Mouse (Mus musculus) liver, embryonic 13.5 days (tissue): ENCODE measurements at regions not wholly inside any gene's neighbourhood (a gene's known extent, or its start where the extent isn't known, plus 50 kb on each side); places are given as distances from the start of the nearest gene placed in this dataset.

Experiments
- ATAC-seq: fragments of 200-750 bp; cut with Nextera tagmentation; 2 replicates; pipeline ENCODE4 v1.8.0; 2017; ENCODE audit warnings: low read depth, mild to moderate bottlenecking, moderate number of reproducible peaks, moderate library complexity
- DNase-seq: peaks from one replicate; pipeline ENCODE4 v3.0.0; 2022
- H3K27ac ChIP-seq: fragments of 300-500 bp; sonication (generic); 2 replicates; pipeline ENCODE4 v1.5.1; 2015; ENCODE audit warnings: moderate library complexity, mild to moderate bottlenecking, inconsistent platforms
- H3K27me3 ChIP-seq: fragments of 300-500 bp; sonication (generic); 2 replicates; pipeline ENCODE4 v1.6.1; 2015; ENCODE audit warnings: mild to moderate bottlenecking, inconsistent platforms
- H3K36me3 ChIP-seq: fragments of 300-500 bp; sonication (generic); 2 replicates; pipeline ENCODE4 v1.6.1; 2015; ENCODE audit warnings: mild to moderate bottlenecking, inconsistent platforms
- H3K4me1 ChIP-seq: fragments of 300-500 bp; sonication (generic); replicated peaks from 2 replicates; pipeline ENCODE4 v1.6.1; 2015; ENCODE audit warnings: inconsistent platforms
- H3K4me2 ChIP-seq: fragments of 300-500 bp; sonication (generic); 2 replicates; pipeline ENCODE4 v1.6.1; 2015; ENCODE audit warnings: inconsistent platforms, mild to moderate bottlenecking, moderate library complexity
- H3K4me3 ChIP-seq: fragments of 300-500 bp; sonication (generic); replicated peaks from 2 replicates; pipeline ENCODE4 v1.5.1; 2015; ENCODE audit warnings: mild to moderate bottlenecking, inconsistent platforms
- H3K9ac ChIP-seq: fragments of 300-500 bp; sonication (generic); 2 replicates; pipeline ENCODE4 v1.6.1; 2015; ENCODE audit warnings: mild to moderate bottlenecking, inconsistent platforms
- H3K9me3 ChIP-seq: fragments of 300-500 bp; sonication (generic); replicated peaks from 2 replicates; pipeline ENCODE4 v1.6.1; 2016; ENCODE audit warnings: inconsistent platforms
- WGBS: fragments of 180-500 bp; shearing (Covaris S2); methylation state at CpG from one replicate; pipeline ENCODE4 v1.1.7; 2015; ENCODE audit not compliant: insufficient replicate concordance; 5-methylcytosine and 5-hydroxymethylcytosine counted together

DNA sequence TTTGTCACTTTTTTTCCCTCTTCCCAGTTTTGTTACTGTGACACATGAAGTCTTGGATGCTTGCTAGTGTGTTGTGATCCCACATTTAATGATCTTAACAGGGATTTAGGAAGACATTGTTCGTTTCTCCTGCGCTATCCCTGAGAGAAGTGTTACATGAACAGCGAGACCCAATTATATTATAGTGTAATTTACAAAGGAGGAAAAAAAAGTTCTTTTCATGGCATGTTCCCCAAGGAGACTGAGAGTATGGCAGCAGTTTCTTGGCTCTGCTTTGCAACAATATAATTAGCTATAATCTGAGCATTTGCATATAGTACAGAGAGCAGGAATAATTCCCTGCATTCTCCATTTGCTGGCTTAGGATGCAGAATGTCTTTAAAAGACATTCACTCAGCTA lies 168.6 kb downstream of the Insc start:
- no peaks in the 10 kb centered on the region for H3K9me3 ChIP-seq
- H3K9ac ChIP-seq: no peak overlapping the region
- 68% methylated on average over 3 of the region's 3 CpGs for WGBS
- H3K36me3 ChIP-seq: no peaks in the 10 kb centered on the region
- no peaks in the 10 kb centered on the region for H3K27me3 ChIP-seq
- no peak overlapping the region for H3K27ac ChIP-seq
- ATAC-seq (no peak), DNase-seq (no peak)
- no peak overlapping the region for H3K4me3 ChIP-seq
- no peaks in the 10 kb centered on the region for H3K4me1 ChIP-seq
- no peak overlapping the region for H3K4me2 ChIP-seq

DNA sequence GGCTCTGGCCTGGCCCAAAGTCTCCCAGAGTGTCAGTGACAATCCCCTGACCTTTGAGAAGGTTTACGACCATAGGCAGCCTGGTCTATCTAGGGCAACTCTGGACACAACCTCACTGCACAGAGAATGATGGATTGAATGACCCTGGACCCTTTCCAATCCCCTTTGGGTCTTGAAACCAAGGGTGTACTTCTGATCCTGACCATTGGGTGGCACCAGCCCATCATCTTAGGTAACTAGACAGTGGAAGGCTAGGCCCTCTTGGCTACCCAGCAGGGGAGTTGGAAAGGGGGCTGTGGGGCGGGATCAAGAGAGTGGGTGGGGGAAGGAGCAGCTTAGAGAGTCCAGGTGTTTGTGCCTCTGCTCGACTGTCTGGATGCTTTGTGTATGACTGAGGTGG lies 178.7 kb downstream of the Insc start:
- H3K27me3 ChIP-seq: no peaks in the 10 kb centered on the region
- H3K27ac ChIP-seq: no peak overlapping the region
- H3K36me3 ChIP-seq: no peaks in the 10 kb centered on the region
- H3K4me3 ChIP-seq: no peak overlapping the region
- WGBS: 12% methylated on average over 3 of the region's 3 CpGs
- H3K4me2 ChIP-seq: no peak overlapping the region
- ATAC-seq: no peak
- H3K4me1 ChIP-seq: no peaks in the 10 kb centered on the region
- peaks cover under 1% of the 10 kb centered on the region; the same call in 1 of the 2 replicates for H3K9me3 ChIP-seq
- no peak overlapping the region for H3K9ac ChIP-seq
- no peak for DNase-seq

DNA sequence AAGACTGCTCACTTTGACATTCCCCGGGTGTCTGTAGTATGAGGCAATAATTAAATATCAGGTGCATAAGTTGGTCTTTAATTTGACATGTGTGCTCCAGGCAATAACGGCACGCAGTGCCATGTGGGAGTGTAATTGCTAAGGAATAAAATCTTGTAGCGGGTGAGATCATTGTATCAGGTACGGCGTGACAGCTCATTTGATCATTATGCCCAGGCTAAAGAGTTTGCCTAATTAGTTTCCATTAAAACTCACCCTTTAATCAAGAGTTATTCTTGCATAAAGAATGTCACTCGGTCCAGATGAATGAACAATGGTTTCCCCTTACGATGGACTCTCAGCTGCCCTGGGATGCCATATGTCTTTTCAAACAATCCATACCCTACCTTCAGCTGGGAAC lies 190.4 kb downstream of the Insc start:
- DNase-seq (no peak), ATAC-seq (no peak)
- WGBS: 74% methylated on average over 8 of the region's 8 CpGs
- Histone ChIP-seq H3K9me3 (no peaks in the 10 kb centered on the region), H3K27me3 (no peaks in the 10 kb centered on the region), H3K4me1 (no peaks in the 10 kb centered on the region), H3K4me3 (no peak overlapping the region), H3K9ac (no peak overlapping the region), H3K27ac (no peak overlapping the region), H3K36me3 (no peaks in the 10 kb centered on the region), H3K4me2 (no peak overlapping the region)

DNA sequence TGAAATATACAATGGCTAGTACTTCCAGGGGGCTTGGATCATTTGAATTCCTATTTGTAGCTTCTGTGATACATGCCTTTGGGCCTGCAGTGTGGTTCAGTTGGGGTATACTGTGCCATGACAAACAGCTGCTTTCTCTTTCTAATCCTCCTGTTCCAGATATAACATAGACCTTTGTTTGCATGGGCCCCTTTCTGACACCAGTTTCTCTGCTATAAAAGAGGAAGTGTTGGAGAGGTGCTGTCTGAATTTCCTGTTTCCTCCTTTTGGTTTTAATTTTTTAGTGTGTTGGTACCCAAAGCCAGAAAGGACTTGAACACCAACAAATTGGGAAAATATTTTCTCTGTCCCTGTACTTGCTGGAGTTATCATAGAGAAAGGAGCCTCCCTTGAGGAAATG lies 207.3 kb downstream of the Insc start:
- H3K4me2 ChIP-seq: no peak overlapping the region
- no peak overlapping the region for H3K4me3 ChIP-seq
- DNase-seq (no peak), ATAC-seq (no peak)
- no peak overlapping the region for H3K9ac ChIP-seq
- H3K27me3 ChIP-seq: no peaks in the 10 kb centered on the region
- H3K27ac ChIP-seq: no peak overlapping the region
- H3K4me1 ChIP-seq: no peaks in the 10 kb centered on the region
- no peaks in the 10 kb centered on the region for H3K36me3 ChIP-seq
- no peaks in the 10 kb centered on the region for H3K9me3 ChIP-seq

DNA sequence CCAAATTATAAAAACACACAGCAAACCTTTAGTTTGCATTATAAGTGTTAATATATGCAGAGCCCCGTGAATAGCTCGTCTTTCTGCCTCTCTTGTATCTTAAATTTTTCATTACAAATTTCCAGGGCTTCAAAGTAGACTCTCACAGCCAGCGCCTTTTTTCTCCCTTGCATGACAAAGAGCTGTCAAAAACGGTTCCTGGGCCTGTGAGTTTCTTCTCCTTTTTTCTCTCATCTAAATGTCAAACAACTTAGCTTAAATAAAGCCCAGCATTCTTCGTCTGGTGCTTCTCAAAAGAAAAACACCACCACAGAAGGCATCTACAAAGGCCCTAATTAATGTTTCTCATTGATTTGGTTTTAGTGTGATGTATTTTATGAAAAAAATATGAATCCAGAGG lies 219.7 kb downstream of the Insc start:
- no peaks in the 10 kb centered on the region for H3K9me3 ChIP-seq
- H3K4me3 ChIP-seq: no peak overlapping the region
- H3K27ac ChIP-seq: no peak overlapping the region
- H3K36me3 ChIP-seq: no peaks in the 10 kb centered on the region
- ATAC-seq (no peak), DNase-seq (no peak)
- H3K4me2 ChIP-seq: no peak overlapping the region
- H3K9ac ChIP-seq: no peak overlapping the region
- no peaks in the 10 kb centered on the region for H3K4me1 ChIP-seq
- 46% methylated on average over 5 of the region's 5 CpGs for WGBS
- H3K27me3 ChIP-seq: no peaks in the 10 kb centered on the region

- Histone ChIP-seq H3K9me3 (no peaks in the 10 kb centered on the region), H3K36me3 (no peaks in the 10 kb centered on the region), H3K27me3 (no peaks in the 10 kb centered on the region), H3K27ac (no peak overlapping the region), H3K9ac (no peak overlapping the region), H3K4me1 (no peaks in the 10 kb centered on the region), H3K4me2 (no peak overlapping the region), H3K4me3 (no peak overlapping the region)
- ATAC-seq: no peak
- WGBS: 50% methylated on average over 2 of the region's 2 CpGs
- no peak for DNase-seq
Measured at GRCm38 (mm10) chr7:114965923-114966322, 222.4 kb downstream of the Insc start.

DNA sequence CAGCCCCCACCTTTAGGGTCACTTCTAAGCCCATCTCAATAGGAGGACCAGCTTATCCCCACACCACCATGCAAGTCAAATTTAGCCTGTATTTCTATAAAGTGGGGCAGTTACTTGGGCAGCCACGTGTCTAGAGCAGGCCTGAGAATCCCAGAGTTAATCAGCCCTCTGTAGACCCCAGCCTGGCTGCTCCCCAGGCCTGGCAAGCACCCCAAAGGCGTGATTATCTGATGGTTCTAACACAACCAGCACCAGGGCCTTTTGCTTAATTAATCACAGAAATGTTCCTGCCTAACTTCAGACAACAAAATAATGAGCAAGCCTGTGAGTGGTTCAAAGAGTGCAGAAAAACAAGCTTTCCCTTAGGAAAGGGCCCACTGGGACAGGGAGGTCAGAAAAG lies 243.0 kb downstream of the Insc start:
- Histone ChIP-seq H3K27ac (no peak overlapping the region), H3K27me3 (no peaks in the 10 kb centered on the region), H3K9ac (no peak overlapping the region), H3K4me1 (no peaks in the 10 kb centered on the region), H3K9me3 (no peaks in the 10 kb centered on the region), H3K36me3 (no peaks in the 10 kb centered on the region), H3K4me2 (no peak overlapping the region), H3K4me3 (no peak overlapping the region)
- DNase-seq (no peak), ATAC-seq (no peak)
- WGBS: 29% methylated on average over 2 of the region's 2 CpGs

DNA sequence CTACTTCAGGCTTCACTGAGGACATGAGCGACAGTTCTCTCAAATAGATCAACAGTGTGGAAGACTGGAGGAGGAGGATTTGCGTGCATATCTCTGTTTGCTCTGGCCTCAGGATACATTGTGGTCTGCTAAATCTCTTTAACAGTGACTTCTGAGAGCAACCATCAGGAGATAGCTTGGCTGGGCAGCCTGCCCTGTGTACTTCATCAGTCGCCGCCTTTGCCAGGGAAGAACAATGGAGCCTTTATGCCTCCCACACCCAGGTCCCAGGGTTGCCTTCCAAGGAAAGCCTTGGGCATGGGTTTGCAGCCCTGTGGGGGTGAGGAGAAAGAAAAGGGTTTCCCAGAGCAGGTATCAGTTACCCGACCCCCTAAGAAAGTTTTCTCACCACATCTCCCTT lies 247.8 kb downstream of the Insc start:
- WGBS: 65% methylated on average over 5 of the region's 5 CpGs
- H3K27ac ChIP-seq: no peak overlapping the region

DNA sequence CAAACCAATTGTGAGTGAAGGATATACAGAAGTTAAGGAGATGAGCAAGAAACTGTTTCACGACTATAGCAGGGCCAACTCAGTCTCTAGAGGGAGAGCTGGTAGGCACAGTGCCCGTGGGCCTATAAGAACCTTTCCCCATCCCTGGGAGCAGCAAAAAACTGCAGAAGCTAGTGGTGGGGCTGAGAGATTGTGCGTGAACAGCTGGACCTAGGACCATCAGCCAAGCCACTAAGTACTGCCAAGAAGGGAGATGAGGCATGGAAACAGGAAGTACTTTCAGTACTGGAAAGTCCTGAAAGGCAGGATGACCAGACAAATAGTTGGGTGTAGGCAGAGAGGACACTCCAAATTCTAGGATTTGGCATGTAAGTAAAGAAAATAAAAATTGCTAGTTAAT lies 248.9 kb downstream of the Insc start:
- Histone ChIP-seq H3K4me1 (no peaks in the 10 kb centered on the region), H3K4me3 (no peak overlapping the region), H3K4me2 (no peak overlapping the region), H3K9ac (no peak overlapping the region), H3K36me3 (no peaks in the 10 kb centered on the region), H3K27ac (no peak overlapping the region), H3K27me3 (no peaks in the 10 kb centered on the region), H3K9me3 (no peaks in the 10 kb centered on the region)
- 55% methylated on average over 3 of the region's 3 CpGs for WGBS
- ATAC-seq (no peak), DNase-seq (no peak)

More for the DNA sequence above, 247.8 kb downstream of the Insc start:
- H3K36me3 ChIP-seq: no peaks in the 10 kb centered on the region
- ATAC-seq: no peak
- H3K9me3 ChIP-seq: no peaks in the 10 kb centered on the region
- no peak overlapping the region for H3K9ac ChIP-seq
- H3K4me1 ChIP-seq: no peaks in the 10 kb centered on the region
- DNase-seq: no peak
- H3K4me3 ChIP-seq: no peak overlapping the region
- no peaks in the 10 kb centered on the region for H3K27me3 ChIP-seq
- no peak overlapping the region for H3K4me2 ChIP-seq

DNA sequence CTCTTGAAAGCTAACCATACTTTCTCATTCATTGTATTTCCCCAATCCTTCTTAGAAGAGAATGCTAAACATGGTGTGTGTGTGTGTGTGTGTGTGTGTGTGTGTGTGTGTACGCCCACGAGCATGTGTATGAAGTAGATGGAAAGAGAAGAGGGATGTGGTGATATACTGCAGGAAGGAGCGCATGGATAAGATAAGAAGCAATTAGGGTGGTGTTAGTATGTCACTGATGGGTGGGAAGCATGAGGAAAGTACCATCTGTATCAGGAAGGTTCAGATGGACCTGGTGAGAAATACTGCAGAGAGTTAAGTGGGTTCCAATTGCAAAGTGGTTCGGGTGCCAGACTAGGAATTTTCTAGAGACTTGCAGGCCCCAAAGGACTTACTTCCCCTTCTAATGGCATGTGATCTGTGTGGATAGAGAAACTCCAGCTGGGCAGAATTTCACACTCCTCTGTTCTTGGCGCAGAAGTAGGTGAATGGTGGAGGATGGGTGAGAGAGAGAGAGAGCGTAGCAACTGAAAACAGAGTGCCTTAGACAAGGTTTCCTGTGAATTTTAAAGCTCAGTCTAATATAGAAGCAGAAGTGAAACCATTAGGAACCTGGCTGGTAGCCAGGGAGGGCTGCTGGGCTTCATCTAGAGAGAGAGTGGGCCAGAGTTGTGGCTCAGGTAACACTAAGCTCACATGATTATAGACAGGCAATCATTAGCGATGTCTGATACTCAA lies 257.5 kb downstream of the Insc start:
- Histone ChIP-seq H3K9me3 (no peaks in the 10 kb centered on the region), H3K4me2 (no peak overlapping the region), H3K9ac (no peak overlapping the region), H3K4me1 (no peaks in the 10 kb centered on the region; the same call in 1 of the 2 replicates), H3K27me3 (no peaks in the 10 kb centered on the region), H3K36me3 (no peaks in the 10 kb centered on the region), H3K27ac (no peak overlapping the region), H3K4me3 (no peak overlapping the region)
- ATAC-seq: no peak
- 47% methylated on average over 7 of the region's 7 CpGs for WGBS
- DNase-seq: no peak

DNA sequence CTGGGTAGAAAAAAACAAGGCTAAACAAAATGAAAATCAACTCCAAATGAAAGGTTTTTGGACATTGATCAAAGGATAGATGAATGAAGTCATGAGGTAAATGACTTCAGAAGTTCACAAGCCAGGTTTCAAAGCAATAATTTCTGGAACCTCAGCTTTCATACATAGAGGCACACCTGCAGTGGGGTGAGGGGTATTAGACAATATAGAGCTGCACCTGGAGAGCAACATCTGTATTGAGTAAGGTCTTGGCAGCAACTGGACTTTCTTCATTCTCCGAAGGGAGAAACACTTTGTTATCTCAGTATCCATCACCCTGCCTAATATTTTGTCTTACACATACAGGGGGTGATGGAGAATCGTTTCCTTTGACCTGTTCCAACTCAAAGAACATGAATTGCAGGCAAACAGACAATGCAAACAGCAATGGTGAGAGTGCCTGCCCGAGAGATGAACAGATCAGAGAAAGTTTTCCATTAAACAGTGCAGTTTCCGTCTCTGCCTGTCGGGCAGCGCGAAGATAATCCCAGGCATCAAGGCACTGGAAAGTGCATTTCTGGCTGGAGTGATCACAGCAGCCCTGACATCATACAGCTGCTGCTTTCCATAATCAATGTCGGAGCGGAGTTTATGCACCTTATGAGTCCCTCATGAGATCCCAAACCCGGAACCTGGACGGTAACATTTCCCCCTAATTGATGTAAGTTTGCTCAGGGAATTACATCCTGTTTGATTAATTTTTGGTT lies 270.9 kb downstream of the Insc start:
- no peak for DNase-seq

DNA sequence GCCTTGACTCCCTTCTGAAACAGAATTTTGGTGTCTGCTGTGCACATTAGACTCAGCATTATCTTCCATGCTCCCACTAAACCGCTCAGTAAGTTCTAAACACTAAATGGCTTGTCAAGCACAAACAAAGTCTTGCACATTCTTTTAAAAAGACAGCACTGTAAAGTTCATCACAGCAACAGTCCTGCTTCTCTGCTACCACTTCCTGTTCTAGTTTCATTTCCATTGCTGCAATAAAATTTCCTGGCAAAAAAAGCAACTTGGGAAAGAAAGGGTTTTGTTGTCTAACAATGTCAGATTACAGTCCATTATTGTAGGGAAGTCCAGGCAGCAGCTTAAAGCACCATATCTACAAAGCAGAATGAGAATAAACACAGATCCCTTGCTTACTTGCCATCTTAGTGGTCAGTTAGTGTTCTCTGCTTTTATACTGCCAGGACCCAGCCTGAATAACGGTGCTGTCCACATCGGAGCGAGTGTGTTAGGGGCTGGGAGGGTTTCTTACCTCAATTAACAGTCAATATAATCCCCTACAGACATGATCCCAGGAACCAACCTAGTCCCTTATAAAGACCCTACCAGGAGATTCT lies 276.0 kb downstream of the Insc start:
- ATAC-seq: no peak
- H3K9ac ChIP-seq: no peak overlapping the region
- H3K36me3 ChIP-seq: no peaks in the 10 kb centered on the region
- no peak overlapping the region for H3K4me2 ChIP-seq
- DNase-seq: no peak
- 59% methylated on average over 4 of the region's 4 CpGs for WGBS
- no peaks in the 10 kb centered on the region for H3K27me3 ChIP-seq
- H3K27ac ChIP-seq: no peak overlapping the region
- no peak overlapping the region for H3K4me3 ChIP-seq
- no peaks in the 10 kb centered on the region for H3K9me3 ChIP-seq
- H3K4me1 ChIP-seq: no peaks in the 10 kb centered on the region

More for the DNA sequence above, 270.9 kb downstream of the Insc start:
- Histone ChIP-seq H3K4me1 (no peaks in the 10 kb centered on the region), H3K4me2 (no peak overlapping the region), H3K9ac (no peak overlapping the region), H3K27ac (no peak overlapping the region), H3K27me3 (no peaks in the 10 kb centered on the region), H3K4me3 (no peak overlapping the region), H3K9me3 (no peaks in the 10 kb centered on the region), H3K36me3 (no peaks in the 10 kb centered on the region)
- WGBS: 69% methylated on average over 11 of the region's 11 CpGs
- ATAC-seq: no peak
